Mouse (Mus musculus): Measurements from ENCODE around the gene Sbk2. TPM values are rescaled to one million over a fixed set of nuclear protein-coding genes. Genes with fewer than 3 reads are reported as not detected.

Sbk2 gene
- polyA plus RNA-seq, 1 experiment from 2014 or later, result 0.05 TPM

GRCm38 (mm10) chr7:4976832-4977231 lies 12.6 kb upstream of the Sbk2 start:
- no peaks in the 10 kb centered on the region for H3K27me3 ChIP-seq (ENCODE audit: low read depth, poor library complexity, severe bottlenecking)
- H3K9me3 ChIP-seq (replicated peaks), result no peaks in the 10 kb centered on the region
- no peak overlapping the region for H3K27ac ChIP-seq (replicated peaks)
- no peaks in the 10 kb centered on the region for H3K36me3 ChIP-seq
- H3K4me3 ChIP-seq, result no peak overlapping the region
- no peaks in the 10 kb centered on the region for H3K4me1 ChIP-seq
- DNase-seq (ENCODE audit: low spot score), result no peak
- WGBS, result 86% methylated on average over 7 of the region's 7 CpGs

DNA sequence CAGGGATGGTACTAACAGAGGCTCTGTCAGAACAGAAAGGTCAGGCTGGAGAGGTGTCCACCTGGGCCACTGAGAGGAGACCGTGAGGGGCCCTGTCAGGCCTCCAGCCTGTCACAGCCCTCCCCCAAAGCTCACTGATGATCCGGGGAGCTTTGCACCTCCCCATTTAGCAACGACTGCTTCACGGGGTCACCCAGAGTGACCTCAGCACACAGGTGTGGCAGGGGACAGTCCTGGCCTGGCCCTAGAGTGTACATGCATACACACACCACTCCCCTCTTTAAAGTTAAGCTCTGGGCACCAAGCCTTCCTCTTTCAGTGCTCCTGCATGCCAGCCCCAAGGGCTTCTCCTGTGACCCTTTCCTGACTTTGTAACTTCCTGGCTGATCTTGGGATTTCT lies 11.2 kb upstream of the Sbk2 start:
- DNase-seq (ENCODE audit: low spot score), result no peak
- 68% methylated on average over 4 of the region's 4 CpGs for WGBS
- no peaks in the 10 kb centered on the region for H3K36me3 ChIP-seq

DNA sequence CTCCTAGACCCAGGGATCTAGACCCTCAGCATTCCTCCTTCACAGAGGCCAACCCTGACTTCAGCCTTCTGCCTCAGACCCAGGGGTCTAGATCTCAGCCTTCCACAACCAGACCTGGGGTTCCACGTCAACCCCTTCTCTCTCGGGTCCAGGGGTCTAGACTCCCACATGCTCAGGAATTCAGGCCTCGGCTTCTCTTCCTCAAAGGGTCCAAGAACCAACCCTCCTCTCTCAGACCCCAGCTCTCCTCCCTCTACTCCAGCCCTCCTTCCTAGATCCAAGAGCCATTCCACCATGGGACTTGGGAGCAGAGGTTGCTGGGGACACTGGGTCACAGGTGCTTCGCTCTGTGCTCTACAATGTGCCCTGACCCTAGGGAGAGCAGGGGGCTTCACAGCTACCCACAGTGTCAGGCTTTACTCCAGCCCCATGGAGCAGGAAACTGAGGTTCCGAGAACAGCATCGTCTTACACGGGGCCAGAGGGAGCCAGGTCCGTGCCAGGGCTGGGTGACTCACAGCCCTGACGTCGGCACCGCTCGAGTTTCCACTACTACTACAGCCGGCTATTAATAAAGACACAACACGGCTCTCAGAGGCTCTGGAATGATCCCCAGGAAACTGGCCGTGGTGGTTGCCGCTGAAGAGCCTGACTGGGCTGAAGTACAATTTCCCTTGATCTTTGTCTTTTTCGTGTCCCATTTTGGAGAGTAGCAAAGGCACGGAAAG lies 8.3 kb upstream of the Sbk2 start:
- DNase-seq (ENCODE audit: low spot score), result no peak
- H3K4me3 ChIP-seq, result no peak overlapping the region
- WGBS, result 81% methylated on average over 18 of the region's 18 CpGs
- no peaks in the 10 kb centered on the region for H3K9me3 ChIP-seq (replicated peaks)
- no peaks in the 10 kb centered on the region for H3K36me3 ChIP-seq
- H3K4me1 ChIP-seq, result peaks cover 11% of the 10 kb centered on the region
- H3K27me3 ChIP-seq (ENCODE audit: low read depth, poor library complexity, severe bottlenecking), result no peaks in the 10 kb centered on the region
- H3K27ac ChIP-seq (replicated peaks), result no peak overlapping the region

More for the DNA sequence above, 11.2 kb upstream of the Sbk2 start:
- Histone ChIP-seq H3K27me3 (ENCODE audit: low read depth, poor library complexity, severe bottlenecking) (no peaks in the 10 kb centered on the region), H3K4me1 (peaks cover 10% of the 10 kb centered on the region), H3K4me3 (no peak overlapping the region), H3K9me3 (replicated peaks) (no peaks in the 10 kb centered on the region), H3K27ac (replicated peaks) (no peak overlapping the region)

GRCm38 (mm10) chr7:4971710-4972109 lies 7.5 kb upstream of the Sbk2 start:
- H3K4me1 ChIP-seq, result peaks cover 11% of the 10 kb centered on the region
- no peak for DNase-seq (ENCODE audit: low spot score)
- H3K36me3 ChIP-seq, result no peaks in the 10 kb centered on the region
- no peaks in the 10 kb centered on the region for H3K9me3 ChIP-seq (replicated peaks)
- 0 out of 2 replicates have a peak overlapping the region, but pooled peaks have one; percentile 6 for H3K27ac ChIP-seq (replicated peaks)
- no peak overlapping the region for H3K4me3 ChIP-seq
- 30% methylated on average over 7 of the region's 7 CpGs for WGBS
- H3K27me3 ChIP-seq (ENCODE audit: low read depth, poor library complexity, severe bottlenecking), result no peaks in the 10 kb centered on the region

DNA sequence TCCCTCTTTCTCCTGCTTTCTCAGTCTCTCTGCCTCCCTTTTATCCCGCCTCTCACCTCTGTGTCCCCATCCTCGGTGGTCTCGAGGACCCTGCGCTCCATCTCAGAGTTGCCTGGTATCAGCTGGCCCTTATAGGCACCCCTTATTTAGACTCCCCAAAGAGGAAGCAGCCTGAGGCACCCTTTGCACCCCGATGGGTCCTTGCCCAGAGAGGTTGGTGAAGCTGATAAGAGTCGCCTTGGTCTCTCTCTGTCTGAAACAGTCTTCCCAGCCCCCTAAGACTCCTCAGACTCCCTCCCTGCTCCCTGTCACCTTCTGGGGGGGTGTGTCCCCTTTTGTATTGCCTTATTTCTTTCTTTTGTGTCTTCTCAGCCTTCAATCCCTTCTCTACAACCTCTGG lies 6.9 kb upstream of the Sbk2 start, which contains the start of gene Sbk3:
TSS of gene Sbk3 (minus strand) at position 101 of the 400 bp plus-strand sequence.
- DNase-seq (ENCODE audit: low spot score), result no peak
- H3K27ac ChIP-seq (replicated peaks), result 0 out of 2 replicates have a peak within 1 kb of the TSS, but pooled peaks have one; percentile 6

DNA sequence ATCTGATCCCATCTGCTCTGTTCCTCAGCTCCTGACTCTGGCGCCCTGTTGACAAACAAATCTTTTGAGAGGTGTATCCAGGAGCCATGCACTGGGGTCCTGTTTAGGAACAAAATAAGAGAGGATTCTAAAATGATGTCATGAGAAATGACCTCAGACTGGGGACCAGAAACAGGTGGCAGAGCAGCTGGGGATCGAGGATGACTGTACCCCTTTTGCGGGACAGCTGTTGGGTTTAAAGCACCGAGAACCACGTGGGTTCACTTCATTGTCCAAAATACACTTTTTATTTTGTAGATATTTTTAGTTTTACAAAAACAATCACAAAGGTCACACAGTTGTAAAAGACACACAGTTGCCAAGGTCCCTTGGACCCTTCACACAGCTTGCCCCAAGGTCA lies 782 bp upstream of the Sbk2 start:
- Histone ChIP-seq H3K27me3 (ENCODE audit: low read depth, poor library complexity, severe bottlenecking) (no peaks in the 10 kb centered on the region), H3K4me3 (no peak overlapping the region), H3K9me3 (replicated peaks) (no peaks in the 10 kb centered on the region), H3K4me1 (peaks cover 5% of the 10 kb centered on the region; the same call in 1 of the 2 replicates), H3K27ac (replicated peaks) (no peak overlapping the region), H3K36me3 (no peaks in the 10 kb centered on the region)
- WGBS, result 85% methylated on average over 5 of the region's 5 CpGs
- no peak for DNase-seq (ENCODE audit: low spot score)

More for the DNA sequence above, 6.9 kb upstream of the Sbk2 start, which contains the start of gene Sbk3:
- peaks cover 11% of the 10 kb centered on the region for H3K4me1 ChIP-seq
- WGBS, result 41% methylated on average over 6 of the region's 6 CpGs
- no peaks in the 10 kb centered on the region for H3K9me3 ChIP-seq (replicated peaks)
- no peaks in the 10 kb centered on the region for H3K36me3 ChIP-seq
- no peaks in the 10 kb centered on the region for H3K27me3 ChIP-seq (ENCODE audit: low read depth, poor library complexity, severe bottlenecking)
- no peak within 1 kb of the TSS for H3K4me3 ChIP-seq

DNA sequence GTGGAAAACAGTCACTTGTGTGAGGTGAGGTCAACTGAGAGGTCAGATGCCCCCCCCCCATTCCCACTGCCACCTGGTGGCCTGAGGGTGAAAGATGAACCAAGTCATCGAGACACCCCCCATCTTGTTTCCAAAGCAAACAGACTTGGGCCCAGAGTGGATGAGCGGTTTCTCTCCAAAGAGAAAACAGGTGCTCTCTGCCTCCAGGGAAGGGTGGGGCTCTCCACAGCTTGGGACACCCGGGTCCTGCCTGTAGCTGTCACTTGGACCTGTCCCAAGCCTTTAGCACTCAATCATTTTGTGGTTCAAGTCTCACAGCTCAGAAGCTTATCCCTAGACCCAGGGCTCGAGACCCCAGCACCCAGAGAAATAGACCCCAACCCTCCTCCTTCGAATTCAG lies 679 bp downstream of the Sbk2 start:
- no peaks in the 10 kb centered on the region for H3K36me3 ChIP-seq

GRCm38 (mm10) chr7:4957361-4957760 lies 6.8 kb downstream of the Sbk2 start:
- 85% methylated on average over 10 of the region's 10 CpGs for WGBS

More for the DNA sequence above, 679 bp downstream of the Sbk2 start:
- H3K27ac ChIP-seq (replicated peaks), result no peak overlapping the region
- WGBS, result 77% methylated on average over 5 of the region's 5 CpGs
- DNase-seq (ENCODE audit: low spot score), result no peak
- H3K27me3 ChIP-seq (ENCODE audit: low read depth, poor library complexity, severe bottlenecking), result no peaks in the 10 kb centered on the region
- peaks cover 5% of the 10 kb centered on the region; the same call in 1 of the 2 replicates for H3K4me1 ChIP-seq
- H3K9me3 ChIP-seq (replicated peaks), result no peaks in the 10 kb centered on the region
- H3K4me3 ChIP-seq, result no peak overlapping the region

GRCm38 (mm10) chr7:4953815-4954445 lies 10.3 kb downstream of the Sbk2 start:
- H3K36me3 ChIP-seq, result no peaks in the 10 kb centered on the region
- no peak overlapping the region for H3K27ac ChIP-seq (replicated peaks)
- no peaks in the 10 kb centered on the region for H3K27me3 ChIP-seq (ENCODE audit: low read depth, poor library complexity, severe bottlenecking)
- no peak overlapping the region for H3K4me3 ChIP-seq
- H3K9me3 ChIP-seq (replicated peaks), result no peaks in the 10 kb centered on the region
- no peaks in the 10 kb centered on the region for H3K4me1 ChIP-seq
- no peak for DNase-seq (ENCODE audit: low spot score)
- WGBS, result 32% methylated on average over 10 of the region's 10 CpGs

More at GRCm38 (mm10) chr7:4957361-4957760, 6.8 kb downstream of the Sbk2 start:
- H3K27ac ChIP-seq (replicated peaks), result no peak overlapping the region
- H3K9me3 ChIP-seq (replicated peaks), result no peaks in the 10 kb centered on the region
- DNase-seq (ENCODE audit: low spot score), result no peak
- H3K4me1 ChIP-seq, result no peaks in the 10 kb centered on the region
- H3K27me3 ChIP-seq (ENCODE audit: low read depth, poor library complexity, severe bottlenecking), result no peaks in the 10 kb centered on the region
- H3K4me3 ChIP-seq, result no peak overlapping the region
- H3K36me3 ChIP-seq, result no peaks in the 10 kb centered on the region

DNA sequence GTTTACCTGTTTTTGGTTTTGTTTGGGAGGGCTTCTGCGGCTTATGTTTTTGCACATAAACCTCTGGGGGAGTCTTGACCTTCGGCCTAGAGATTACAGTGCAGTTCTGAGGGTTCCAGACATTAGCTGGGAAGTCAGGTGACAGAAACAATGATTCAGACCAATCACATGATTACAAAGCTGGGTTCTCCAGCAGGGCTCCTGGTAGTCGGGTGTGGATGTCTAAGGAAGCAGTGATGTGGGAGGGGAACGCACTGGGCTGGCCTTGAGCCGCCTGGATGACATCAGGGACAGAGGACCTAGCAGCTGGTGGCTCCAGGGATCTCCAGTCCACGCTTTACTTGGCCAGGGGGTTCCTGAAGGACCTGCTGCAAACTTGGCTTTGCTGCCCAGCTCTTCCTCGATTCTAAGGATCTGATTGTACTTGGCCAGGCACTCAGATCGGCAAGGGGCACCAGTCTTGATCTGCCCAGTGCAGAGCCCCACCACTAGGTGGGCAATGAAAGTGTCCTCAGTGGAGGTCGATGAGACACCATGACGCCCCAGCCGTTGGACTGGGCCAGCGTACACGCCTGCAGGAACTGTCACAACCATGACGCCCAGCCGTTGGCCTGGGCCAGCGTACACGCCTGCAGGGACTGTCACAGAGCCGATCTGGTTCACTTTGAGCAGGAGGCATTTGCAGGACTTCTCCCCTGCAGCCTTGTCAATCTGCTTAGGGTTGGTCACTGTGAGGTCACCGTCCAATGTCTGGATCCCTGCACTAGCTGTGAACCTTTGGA lies 13.5 kb downstream of the Sbk2 start:
- no peak overlapping the region for H3K4me3 ChIP-seq
- 89% methylated on average over 19 of the region's 19 CpGs for WGBS
- no peaks in the 10 kb centered on the region for H3K9me3 ChIP-seq (replicated peaks)
- no peaks in the 10 kb centered on the region for H3K36me3 ChIP-seq
- H3K27me3 ChIP-seq (ENCODE audit: low read depth, poor library complexity, severe bottlenecking), result no peaks in the 10 kb centered on the region
- H3K4me1 ChIP-seq, result no peaks in the 10 kb centered on the region
- no peak for DNase-seq (ENCODE audit: low spot score)
- no peak overlapping the region for H3K27ac ChIP-seq (replicated peaks)

GRCm38 (mm10) chr7:4948386-4948785 lies 15.8 kb downstream of the Sbk2 start:
- 83% methylated on average over 6 of the region's 6 CpGs for WGBS
- Histone ChIP-seq H3K4me3 (no peak overlapping the region), H3K9me3 (replicated peaks) (no peaks in the 10 kb centered on the region), H3K27ac (replicated peaks) (no peak overlapping the region), H3K27me3 (ENCODE audit: low read depth, poor library complexity, severe bottlenecking) (no peaks in the 10 kb centered on the region), H3K36me3 (no peaks in the 10 kb centered on the region), H3K4me1 (0 out of 2 replicates have a peak, but pooled peaks cover 3% of the 10 kb centered on the region)
- no peak for DNase-seq (ENCODE audit: low spot score)

DNA sequence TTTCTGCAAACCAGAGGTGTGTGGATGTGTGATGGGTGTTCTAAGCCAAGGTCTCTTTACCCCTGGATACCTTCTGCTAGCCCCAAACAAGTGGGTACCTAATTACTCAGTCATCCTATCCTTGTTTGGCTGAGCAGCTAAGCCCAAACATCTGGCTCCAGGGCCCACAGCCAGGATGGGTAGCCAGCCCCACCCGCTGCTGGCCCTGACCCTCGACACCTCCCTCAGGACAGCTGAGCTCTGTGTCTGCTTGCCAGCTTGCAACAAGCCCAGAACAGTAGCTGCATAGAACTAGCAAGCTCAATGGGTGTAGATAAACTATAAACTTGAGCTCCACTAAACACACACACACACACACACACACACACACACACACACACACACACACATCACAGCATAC lies 16.4 kb downstream of the Sbk2 start:
- DNase-seq (ENCODE audit: low spot score), result no peak
- H3K4me1 ChIP-seq, result 0 out of 2 replicates have a peak, but pooled peaks cover 5% of the 10 kb centered on the region
- no peaks in the 10 kb centered on the region for H3K27me3 ChIP-seq (ENCODE audit: low read depth, poor library complexity, severe bottlenecking)
- no peaks in the 10 kb centered on the region for H3K36me3 ChIP-seq
- no peak overlapping the region for H3K27ac ChIP-seq (replicated peaks)
- 67% methylated on average over 2 of the region's 2 CpGs for WGBS
- H3K9me3 ChIP-seq (replicated peaks), result no peaks in the 10 kb centered on the region
- H3K4me3 ChIP-seq, result no peak overlapping the region
